Mouse (Mus musculus) monocyte, adult 2 months (primary cell): ENCODE data around the gene Olfr514.
"Not testable (repeated sequence)": the region's sequence is repeated elsewhere in the genome, so short reads cannot be mapped to it uniquely, and the experiment has no call there.

Source experiments
- DNase-seq, 2 experiments: peaks; one replicate each; pipeline ENCODE4 v3.0.0; 2022; ENCODE audit warnings: low spot score in 2 of 2, low read depth in 1 of 2

Gene Olfr514

DNA sequence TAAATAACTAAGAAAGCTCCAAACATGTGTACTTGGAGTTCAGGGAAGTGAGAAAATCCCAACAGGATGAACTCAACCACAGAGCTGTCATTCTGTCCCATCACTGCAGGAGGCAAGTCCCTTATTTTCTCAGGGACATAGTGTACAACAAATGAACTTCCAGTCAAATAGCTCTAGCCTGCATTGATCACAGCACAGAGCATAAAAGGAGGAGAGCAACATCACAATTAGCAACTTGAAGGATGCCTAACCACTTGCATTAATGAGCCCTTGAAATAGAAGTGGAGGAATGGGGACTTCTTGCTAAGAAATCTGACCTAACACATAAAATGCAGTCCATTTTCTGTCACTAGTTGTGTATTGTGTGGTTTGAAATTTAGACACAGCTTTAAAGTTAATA lies at the start of gene Olfr514:
Gene Olfr514 (minus strand): TSS at position 101 of the 400 bp plus-strand sequence.
- no peak for DNase-seq

DNA sequence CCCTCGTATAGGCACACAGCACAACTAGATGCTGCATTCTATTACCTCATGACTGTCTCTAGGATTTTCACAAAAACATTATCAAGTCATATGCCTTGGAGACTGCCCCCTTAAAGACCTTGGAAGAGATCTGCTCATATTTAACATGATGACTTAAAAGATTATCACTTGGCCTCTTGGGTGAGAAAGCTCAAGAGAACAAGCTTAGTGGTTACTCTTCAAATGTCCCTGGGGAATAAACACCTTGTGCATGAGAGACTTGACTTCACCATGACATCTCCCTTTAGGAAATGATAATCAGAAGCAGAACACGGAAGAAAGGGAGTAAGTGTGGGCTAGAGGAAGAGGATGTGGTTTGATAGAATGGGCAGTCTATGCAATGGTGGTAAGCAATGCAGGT lies 46.5 kb upstream of the Olfr514 start, which contains the start of gene Olfr517:
Gene Olfr517 (minus strand): TSS at position 101 of the 400 bp plus-strand sequence.
- DNase-seq = no peak

DNA sequence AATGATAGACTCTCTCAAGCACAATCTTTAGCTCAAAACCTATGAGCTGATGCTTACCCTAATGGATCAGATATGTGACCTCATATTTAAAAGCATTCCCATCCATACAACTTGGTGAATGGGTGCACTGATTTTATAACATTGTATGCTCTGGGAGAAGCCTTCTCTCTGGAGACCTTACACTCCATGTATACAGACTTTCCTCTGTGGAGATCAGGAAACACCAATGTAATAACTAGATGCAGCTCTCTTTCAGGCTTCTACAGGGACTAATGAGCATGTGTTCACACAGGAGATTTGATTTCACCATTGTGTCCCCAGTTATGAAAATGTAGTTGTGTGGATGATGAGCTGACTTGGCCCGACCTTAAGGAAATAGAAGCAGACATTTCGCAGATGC lies 24.6 kb upstream of the Olfr514 start, which contains the start of gene Olfr516:
Gene Olfr516 (minus strand): TSS at position 101 of the 400 bp plus-strand sequence.
- DNase-seq = no peak

DNA sequence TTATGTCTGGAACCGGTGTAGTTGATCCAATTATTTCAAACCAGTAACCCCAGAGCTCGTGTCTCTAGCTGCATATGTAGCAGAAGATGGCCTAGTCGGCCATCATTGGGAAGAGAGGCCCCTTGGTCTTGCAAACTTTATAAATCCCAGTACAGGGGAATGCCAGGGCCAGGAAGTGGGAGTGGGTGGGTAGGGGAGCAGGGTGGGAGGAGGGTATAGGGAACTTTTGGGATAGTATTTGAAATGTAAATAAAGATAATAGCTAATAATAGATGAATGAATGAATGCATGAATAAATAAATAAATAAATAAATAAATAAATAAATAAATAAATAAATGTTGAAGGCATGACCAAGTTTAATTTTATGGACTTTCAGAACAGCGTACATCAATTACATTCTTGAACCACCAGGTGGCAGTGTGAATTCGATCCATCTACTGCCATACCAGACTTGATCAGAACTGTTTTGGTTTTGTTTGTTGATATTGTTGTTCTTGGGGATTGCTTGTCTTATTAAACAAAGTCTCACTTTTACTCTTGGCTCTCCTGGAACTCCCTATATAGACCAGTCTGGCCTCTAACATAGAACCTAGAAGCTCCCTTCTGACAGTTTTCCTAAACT lies 11.1 kb downstream of the Olfr514 start:
- not testable (repeated sequence) for DNase-seq

DNA sequence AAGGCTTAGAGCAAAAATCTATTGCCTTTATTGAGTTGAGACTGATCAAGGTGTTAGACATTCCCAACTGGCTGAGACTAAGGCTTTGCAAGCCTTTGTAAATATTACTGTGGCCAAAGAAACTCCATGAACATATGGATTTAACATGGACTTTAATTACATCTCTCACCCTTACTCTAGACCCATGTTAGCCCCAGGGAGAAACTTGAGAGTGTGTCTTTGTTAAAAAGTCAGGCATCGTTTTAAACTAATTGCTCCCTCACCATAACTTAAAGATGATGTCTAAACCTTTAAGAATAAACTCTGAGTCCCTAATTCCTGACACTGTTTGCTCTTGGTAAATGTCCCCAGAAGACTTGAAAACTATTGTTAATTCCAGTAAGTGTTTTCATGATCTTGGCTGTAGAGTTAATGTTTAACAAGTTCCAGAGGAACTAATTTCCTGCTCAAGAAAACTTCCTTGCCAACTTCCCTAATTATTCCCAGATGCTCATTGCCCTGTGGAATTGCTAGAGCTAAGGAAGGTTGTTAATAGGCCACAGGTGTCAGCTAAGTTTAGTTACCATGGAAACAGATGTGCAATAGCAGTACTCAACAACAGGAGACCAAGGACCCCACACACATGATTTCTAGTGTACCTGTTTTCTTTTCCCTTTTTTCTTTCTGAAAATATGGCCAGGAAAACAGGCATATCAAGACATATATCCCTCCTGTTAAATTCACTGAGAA lies 28.4 kb downstream of the Olfr514 start:
- no peak for DNase-seq
